Mouse (Mus musculus) layer of hippocampus, adult 11-12 months (tissue): Measurements from ENCODE around the gene Arsb.
"Not testable (repeated sequence)": the region's sequence is repeated elsewhere in the genome, so short reads cannot be mapped to it uniquely, and the experiment has no call there.

Source experiments
- DNase-seq: peaks from one replicate; pipeline ENCODE4 v3.0.0; 2022; ENCODE audit warnings: low spot score

Arsb gene

DNA sequence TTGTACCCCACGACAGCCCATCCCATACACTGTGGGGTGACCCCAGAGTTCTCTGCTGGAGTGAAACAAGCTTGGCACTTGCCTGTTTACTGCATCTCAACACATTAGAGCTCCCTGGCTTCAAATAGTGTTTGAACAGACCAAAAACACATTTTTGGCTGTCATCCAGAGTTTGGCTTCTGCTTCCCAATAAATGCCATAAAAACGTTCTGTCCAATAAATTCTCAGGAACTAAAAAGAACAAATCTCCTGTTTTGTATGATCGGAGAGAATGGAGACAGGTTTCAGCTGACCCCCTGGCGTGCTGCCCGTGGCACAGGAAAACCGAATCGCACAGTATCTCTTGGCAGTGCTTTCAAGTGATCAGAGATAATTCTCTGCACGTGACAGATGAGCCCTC is 16.2 kb downstream of the Arsb start:
- peak; percentile 71 for DNase-seq

GRCm38 (mm10) chr13:93792945-93793642 is 21.7 kb downstream of the Arsb start:
- DNase-seq, result peak; percentile 66

GRCm38 (mm10) chr13:93793643-93794182 is 22.3 kb downstream of the Arsb start:
- DNase-seq, result no peak

DNA sequence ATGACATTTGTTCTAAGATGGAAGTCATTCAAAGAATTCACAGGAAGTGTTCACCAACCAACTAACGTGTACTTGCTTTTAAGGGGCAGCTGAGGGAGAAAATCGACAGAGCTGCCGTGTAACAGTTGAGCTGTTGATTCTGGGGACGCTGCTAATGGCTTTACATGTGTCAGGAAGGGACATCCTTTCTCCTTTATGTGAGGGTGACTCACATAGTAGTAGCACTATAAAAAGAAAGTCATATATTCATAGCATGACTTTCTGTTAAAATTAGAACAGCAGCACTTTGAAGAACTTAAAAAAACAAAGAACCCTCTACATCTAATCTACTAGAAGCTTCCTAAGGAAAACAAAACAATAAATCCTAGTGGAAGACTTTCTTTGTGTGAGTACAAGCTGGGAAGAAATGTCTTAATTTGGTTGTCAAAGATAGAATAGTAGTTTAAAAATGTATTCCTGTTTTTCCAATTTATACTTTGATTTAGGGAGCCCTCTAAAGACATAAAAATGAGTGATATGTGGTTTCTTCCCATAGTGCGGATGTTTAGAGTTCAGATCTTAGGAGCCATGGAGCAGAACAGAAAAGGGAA is 25.7 kb downstream of the Arsb start:
- DNase-seq, result no peak

DNA sequence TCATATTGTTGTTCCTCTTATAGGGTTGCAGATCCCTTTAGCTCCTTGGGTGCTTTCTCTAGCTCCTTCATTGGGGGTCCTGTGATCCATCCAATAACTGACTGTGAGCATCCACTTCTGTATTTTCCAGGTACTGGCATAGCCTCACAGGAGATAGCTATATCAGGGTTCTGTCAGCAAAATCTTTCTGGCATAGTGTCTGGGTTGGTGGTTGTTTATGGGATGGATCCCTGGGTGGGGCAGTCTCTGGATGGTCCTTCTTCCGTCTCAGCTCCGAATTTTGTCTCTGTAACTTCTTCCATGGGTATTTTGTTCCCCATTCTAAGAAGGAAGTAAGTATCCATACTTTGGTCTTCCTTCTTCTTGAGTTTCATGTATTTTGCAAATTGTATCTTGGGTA is 38.9 kb downstream of the Arsb start:
- DNase-seq, result not testable (repeated sequence)

DNA sequence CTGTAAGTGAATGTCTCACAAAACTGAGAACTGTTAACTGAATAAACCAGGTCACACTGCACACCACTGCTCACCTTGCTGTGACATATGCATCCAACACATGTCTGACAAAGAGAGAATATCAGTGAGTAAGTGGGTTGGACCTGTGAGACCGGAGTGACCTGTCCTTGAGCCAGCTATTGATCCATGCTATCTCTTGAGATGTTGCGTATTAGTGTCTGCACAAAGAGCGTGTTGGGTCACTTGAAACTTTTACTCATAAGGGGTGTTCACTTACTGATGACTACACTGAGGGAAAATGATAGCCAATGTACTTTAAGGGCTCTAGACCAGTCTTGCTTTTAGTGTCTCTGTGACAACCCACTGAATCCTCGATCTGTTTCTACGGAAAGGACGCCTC is 42.7 kb downstream of the Arsb start:
- no peak for DNase-seq

DNA sequence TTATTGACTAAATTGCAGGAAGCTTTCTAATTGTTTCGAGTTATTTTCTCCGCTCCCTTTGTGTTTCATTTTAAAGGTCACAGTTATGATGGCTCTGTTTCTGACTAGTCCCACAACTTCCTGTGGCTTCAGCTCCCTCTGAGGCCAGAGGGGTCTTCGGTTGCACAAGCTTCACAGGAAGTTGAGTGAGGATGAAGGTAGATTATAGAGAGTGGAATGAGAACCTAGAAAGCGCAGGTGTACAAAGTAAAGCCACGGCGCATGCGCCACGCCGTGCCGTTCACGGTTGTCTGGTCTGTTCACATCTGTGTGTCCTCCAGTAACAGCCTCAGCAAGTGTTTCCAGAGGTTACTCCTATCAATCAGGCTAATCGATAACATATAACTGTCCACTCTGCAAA is 43.2 kb downstream of the Arsb start:
- no peak for DNase-seq

GRCm38 (mm10) chr13:93815128-93815527 is 43.7 kb downstream of the Arsb start:
- DNase-seq, result no peak

GRCm38 (mm10) chr13:93816127-93816526 is 44.7 kb downstream of the Arsb start:
- no peak for DNase-seq

DNA sequence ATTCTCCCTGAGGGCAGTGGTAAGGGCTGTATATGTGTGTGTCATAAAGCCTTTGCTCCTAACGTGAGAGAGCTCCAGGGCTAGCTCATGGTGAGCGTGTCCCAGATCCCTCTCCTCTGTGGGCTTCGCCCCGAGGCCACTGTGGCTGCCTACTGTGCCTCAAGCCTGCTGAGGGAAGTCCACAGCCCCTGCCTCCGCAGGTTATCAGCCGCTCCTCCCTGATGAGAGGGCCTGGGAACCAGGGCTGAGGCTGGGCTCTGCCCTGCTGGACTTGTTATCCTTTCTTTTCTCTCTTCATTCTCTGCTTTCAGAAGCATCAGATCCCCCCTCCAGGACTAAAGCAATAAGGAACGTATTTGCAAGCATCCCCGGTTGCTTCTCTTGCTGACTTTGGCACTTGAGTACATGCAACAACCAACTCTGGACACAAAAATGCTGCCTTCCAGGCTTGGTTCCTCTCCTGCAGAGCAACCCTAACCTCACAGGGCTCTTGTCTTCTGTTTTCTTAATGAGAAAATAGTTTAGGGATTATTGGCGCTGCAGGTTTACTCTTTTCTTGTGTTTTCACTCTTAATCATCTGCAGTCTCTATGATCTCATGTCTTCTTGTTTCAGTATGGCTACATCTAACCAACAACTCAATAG is 45.4 kb downstream of the Arsb start:
- no peak for DNase-seq

DNA sequence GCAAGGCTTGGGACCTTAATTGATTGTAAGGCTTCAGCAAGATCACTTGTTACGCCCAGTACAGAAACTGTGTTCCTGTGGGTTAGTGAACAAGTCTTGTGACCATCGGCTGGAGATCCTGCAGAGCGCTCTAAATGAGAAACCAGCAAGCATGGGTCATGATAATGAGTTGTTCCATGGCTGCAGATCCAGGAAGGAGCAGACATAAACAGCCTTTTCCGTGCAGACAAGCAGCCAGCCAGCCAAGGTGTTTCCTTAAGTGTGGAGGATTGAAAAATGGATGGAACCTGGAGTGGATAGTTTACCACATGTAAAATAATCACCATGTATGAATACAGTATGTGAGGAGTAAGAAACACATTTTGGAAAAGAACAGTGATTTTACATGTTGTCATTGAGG is 48.7 kb downstream of the Arsb start:
- no peak for DNase-seq

DNA sequence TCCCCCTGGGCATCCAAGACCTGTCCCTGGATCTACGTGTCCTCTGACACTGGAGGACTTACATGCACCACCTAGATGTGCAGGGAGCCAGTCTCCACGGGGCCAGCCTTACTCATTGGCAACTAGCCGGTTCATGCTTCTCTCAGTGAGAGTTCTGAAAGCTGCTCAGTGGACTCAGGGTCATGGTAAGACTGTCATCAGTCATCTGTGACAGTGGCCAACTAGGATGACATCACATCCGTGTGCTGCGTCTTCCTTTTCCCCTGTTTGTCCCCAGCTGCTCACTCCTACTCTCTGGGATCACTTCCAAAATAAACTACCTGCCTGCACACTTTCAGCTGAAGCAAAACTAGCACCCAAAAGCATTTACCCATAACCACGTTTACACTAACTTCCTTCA is 50.6 kb downstream of the Arsb start:
- no peak for DNase-seq

- DNase-seq, result no peak
These were observed 54.5 kb downstream of the Arsb start for GRCm38 (mm10) chr13:93825792-93826558.

DNA sequence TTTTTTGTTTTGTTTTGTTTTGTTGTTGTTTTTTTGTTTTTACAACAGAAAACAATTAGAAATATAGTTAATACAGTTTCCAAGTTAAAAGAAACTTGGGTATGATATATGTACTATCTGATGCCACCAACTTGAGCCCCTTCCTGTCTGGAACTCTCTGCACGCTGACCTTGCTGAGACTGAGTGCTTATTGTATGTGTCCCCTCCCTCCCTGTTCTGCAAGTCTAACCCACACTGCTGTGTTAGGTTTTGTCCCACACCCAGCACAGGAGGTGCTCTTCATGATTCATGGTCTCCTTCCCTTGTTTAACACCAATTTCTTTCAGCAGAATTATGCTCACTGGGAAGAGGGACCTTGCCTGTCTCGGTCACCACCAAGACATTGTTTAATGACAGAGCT is 56.3 kb downstream of the Arsb start:
- no peak for DNase-seq

DNA sequence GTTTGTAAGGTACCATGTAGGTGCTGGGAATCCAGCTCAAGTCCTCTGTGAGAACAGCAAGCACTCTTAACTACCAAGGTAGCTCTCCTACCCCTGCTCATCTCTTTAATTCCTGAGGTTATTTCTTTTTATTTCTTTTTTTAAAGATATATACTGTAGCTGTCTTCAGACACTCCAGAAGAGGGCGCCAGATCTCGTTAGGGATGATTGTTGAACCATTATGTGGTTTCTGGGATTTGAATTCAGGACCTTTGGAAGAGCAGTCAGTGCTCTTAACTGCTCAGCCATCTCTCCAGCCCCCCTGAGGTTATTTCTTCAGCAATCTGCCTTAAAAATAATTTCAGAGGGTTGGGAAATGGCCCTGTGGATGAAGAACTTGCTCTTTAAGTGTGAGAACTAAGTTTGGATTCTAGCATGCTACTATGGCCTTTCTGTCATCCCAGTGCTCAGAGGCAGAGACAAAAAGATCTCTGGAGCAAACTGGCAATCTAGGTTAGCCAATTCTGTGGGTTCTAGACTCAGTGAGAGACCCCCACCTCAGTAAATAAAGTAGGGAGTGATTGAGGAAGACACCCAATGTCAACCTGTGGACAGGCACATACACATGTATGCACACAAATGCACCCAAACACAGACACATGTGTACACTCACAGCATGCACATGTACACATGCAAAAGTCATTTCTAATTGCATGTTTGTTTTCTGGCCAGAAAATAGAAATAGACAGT is 58.3 kb downstream of the Arsb start:
- DNase-seq, result no peak

GRCm38 (mm10) chr13:93830294-93830645 is 58.8 kb downstream of the Arsb start:
- no peak for DNase-seq

DNA sequence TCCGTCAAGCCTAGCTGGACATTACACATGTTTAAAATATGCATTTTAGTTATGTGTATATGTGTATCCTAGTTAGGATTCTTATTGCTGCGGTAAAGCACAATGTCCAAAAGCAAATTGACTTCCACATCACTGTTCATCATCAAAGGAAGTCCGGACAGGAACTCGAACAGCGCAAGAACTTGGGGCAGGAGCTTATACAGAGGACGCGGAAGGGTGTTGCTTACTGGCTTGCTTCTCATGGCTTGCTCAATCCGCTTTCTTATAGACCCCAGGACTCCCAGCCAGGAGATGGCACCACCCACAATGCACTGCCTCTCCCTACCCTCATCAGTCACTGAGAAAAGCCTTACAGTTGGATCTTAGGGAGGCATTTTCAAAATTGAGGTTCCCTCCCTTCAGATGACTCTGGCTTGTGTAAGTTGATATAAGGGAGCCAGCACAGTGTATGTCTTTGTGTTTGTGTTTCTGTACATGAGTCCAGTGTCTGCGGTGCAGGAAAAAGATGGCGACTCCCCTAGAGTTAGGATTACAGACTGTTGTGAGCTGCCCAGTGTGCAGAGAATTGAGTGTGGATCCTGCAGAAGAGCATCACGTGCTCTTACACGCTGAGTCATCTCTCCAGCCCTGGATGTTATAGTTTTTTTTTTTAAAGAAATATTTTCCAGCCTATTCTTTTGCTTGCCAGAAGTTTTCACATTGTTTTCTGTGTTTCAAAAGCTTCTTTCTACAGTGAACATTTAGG is 66.2 kb downstream of the Arsb start:
- no peak for DNase-seq

GRCm38 (mm10) chr13:93838431-93839136 is 67.2 kb downstream of the Arsb start:
- DNase-seq, result no peak

- peak; percentile 26 for DNase-seq
These were observed 67.8 kb downstream of the Arsb start for GRCm38 (mm10) chr13:93839137-93839630.

DNA sequence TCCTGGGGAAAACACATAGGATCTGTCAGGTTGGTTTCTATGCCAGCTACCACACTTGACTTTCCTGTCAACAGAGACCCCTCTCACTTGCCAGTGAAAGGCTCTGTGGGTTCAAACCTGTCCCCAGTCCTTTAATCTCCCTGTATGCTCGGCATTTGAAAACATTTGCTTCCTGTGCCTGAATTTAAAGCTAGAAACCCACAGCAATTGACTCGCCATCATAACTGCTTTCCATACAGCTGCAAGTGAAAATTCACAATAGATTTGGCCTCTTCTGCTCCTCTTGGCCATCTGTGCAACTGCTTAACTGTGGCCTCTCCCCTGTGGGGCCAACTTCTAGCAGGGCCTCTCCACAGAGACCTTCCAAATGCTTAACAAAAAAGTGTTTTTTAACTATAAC is 68.3 kb downstream of the Arsb start:
- no peak for DNase-seq
